Comparison of ENCODE assay signal across 10 mouse cellular contexts in genomic region chr3:87886416-87886815, GRCm38 (mm10). TPM values are rescaled to one million over a fixed set of nuclear protein-coding genes. Genes with fewer than 3 reads are reported as not detected.
DNase-seq lines count a peak whose midpoint lies in the region; ATAC-seq and TF ChIP-seq lines count a peak whose summit lies in the region.
"Had no signal": no experiment of that assay in that cellular context is flagged by ENCODE, and none has a peak within 500 bp of the region (broad histone marks: within the 10 kb centered on the region; RNA-seq: fewer than 3 reads in every experiment).

No protein-coding gene starts in this region.

- DNase-seq in kidney, postnatal 14 days = peak; percentile 10
- no peak for DNase-seq in kidney, postnatal 36 days
- no peak for DNase-seq in midbrain, postnatal 0 days (ENCODE audit: low spot score)
- DNase-seq in urinary bladder, postnatal 10 days (ENCODE audit: low spot score) = no peak
- DNase-seq in urinary bladder, postnatal 25 days (ENCODE audit: low spot score) = no peak
- DNase-seq: adrenal gland, postnatal 36 days had no signal

- no peaks in the 10 kb centered on the region for H3K27me3 ChIP-seq in embryonic facial prominence, embryonic 13.5 days
- H3K27me3 ChIP-seq in hindbrain, embryonic 16.5 days (replicated peaks; ENCODE audit: control insufficient read depth, insufficient read depth, low read length) = no peaks in the 10 kb centered on the region
- no peaks in the 10 kb centered on the region for H3K27me3 ChIP-seq in midbrain, postnatal 0 days (ENCODE audit: insufficient read depth, low read length)

- no peak for TF ChIP-seq CTCF in midbrain, postnatal 0 days (IDR thresholded peaks at IDR 0.05)

- 0 out of 2 replicates have a peak, but pooled peaks cover under 1% of the 10 kb centered on the region for H3K36me3 ChIP-seq in embryonic facial prominence, embryonic 13.5 days
- no peaks in the 10 kb centered on the region for H3K36me3 ChIP-seq in hindbrain, embryonic 16.5 days (ENCODE audit: control insufficient read depth, insufficient read depth, low read length)
- no peaks in the 10 kb centered on the region for H3K36me3 ChIP-seq in midbrain, postnatal 0 days (ENCODE audit: insufficient read depth, low read length)

- H3K9ac ChIP-seq in embryonic facial prominence, embryonic 13.5 days = no peak overlapping the region
- no peak overlapping the region for H3K9ac ChIP-seq in hindbrain, embryonic 16.5 days (ENCODE audit: low read depth, low read length)
- no peak overlapping the region for H3K9ac ChIP-seq in midbrain, postnatal 0 days (replicated peaks; ENCODE audit: low read length, poor library complexity, severe bottlenecking)

- ATAC-seq in embryonic facial prominence, embryonic 13.5 days (ENCODE audit: insufficient number of reproducible peaks, insufficient read depth, low FRiP score, low TSS enrichment, low read depth) = no peak
- no peak for ATAC-seq in hindbrain, embryonic 16.5 days
- ATAC-seq in midbrain, postnatal 0 days (ENCODE audit: low FRiP score) = no peak
- no peak for ATAC-seq in megakaryocyte-erythroid progenitor cell, adult 5-6 weeks (replicated peaks; ENCODE audit: low FRiP score, low TSS enrichment, poor library complexity, severe bottlenecking)

- peak overlapping the region; percentile 99 for H3K4me3 ChIP-seq in embryonic facial prominence, embryonic 13.5 days
- peak overlapping the region; percentile 53; the same call in 1 of the 2 replicates for H3K4me3 ChIP-seq in hindbrain, embryonic 16.5 days (ENCODE audit: low read length)
- no peak overlapping the region for H3K4me3 ChIP-seq in midbrain, postnatal 0 days (ENCODE audit: low read depth, low read length)

- peak overlapping the region; percentile 58 for H3K4me2 ChIP-seq in embryonic facial prominence, embryonic 13.5 days
- H3K4me2 ChIP-seq in hindbrain, embryonic 16.5 days (ENCODE audit: low read length) = peak overlapping the region; percentile 65
- H3K4me2 ChIP-seq in midbrain, postnatal 0 days (ENCODE audit: low read depth, low read length, poor library complexity, severe bottlenecking) = 0 out of 2 replicates have a peak overlapping the region, but pooled peaks have one; percentile 48

- H3K27ac ChIP-seq in embryonic facial prominence, embryonic 13.5 days = no peak overlapping the region
- H3K27ac ChIP-seq in hindbrain, embryonic 16.5 days (ENCODE audit: low read depth, low read length) = no peak overlapping the region
- no peak overlapping the region for H3K27ac ChIP-seq in midbrain, postnatal 0 days (ENCODE audit: low read depth, low read length)

- 87% methylated on average over 6 of the region's 6 CpGs for WGBS in embryonic facial prominence, embryonic 13.5 days
- WGBS in hindbrain, embryonic 16.5 days = 86% methylated on average over 6 of the region's 6 CpGs
- WGBS in midbrain, postnatal 0 days = 89% methylated on average over 6 of the region's 6 CpGs

- H3K9me3 ChIP-seq in embryonic facial prominence, embryonic 13.5 days = no peaks in the 10 kb centered on the region
- H3K9me3 ChIP-seq in hindbrain, embryonic 16.5 days (ENCODE audit: control insufficient read depth, low read length) = no peaks in the 10 kb centered on the region
- H3K9me3 ChIP-seq in midbrain, postnatal 0 days (ENCODE audit: low read length) = no peaks in the 10 kb centered on the region

- H3K4me1 ChIP-seq in embryonic facial prominence, embryonic 13.5 days = peaks cover 22% of the 10 kb centered on the region
- H3K4me1 ChIP-seq in hindbrain, embryonic 16.5 days (ENCODE audit: control insufficient read depth, insufficient read depth, low read depth, low read length) = peaks cover 18% of the 10 kb centered on the region
- H3K4me1 ChIP-seq in midbrain, postnatal 0 days (ENCODE audit: insufficient read depth, low read length) = peaks cover 13% of the 10 kb centered on the region

RNA-seq across cellular contexts. Expression of gene Prcc, which starts 1.0 kb away (rescaled TPM):
- 14.4 and 17.7 TPM in 2 replicates for polyA plus RNA-seq in embryonic facial prominence, embryonic 13.5 days (2015; fragmentation: Nextera tagmentation; extraction: Ambion mirVana)
- 13.9 and 15.9 TPM in 2 replicates for polyA plus RNA-seq in hindbrain, embryonic 16.5 days (2015; fragmentation: Nextera tagmentation; extraction: Ambion mirVana)
- total RNA-seq in midbrain, postnatal 0 days (2014; rRNA removed) = 92.6 and 94.8 TPM in 2 replicates
- 21.1 and 24.3 TPM in 2 replicates for polyA plus RNA-seq in midbrain, postnatal 0 days (2015; fragmentation: Nextera tagmentation; extraction: Ambion mirVana)
- 39.9 and 52.2 TPM in 2 replicates for total RNA-seq in megakaryocyte-erythroid progenitor cell, adult 5-6 weeks (2014; fragmentation: Nextera tagmentation)
- 30.1 and 48.5 TPM in 2 replicates for total RNA-seq in megakaryocyte-erythroid progenitor cell, adult 5-6 weeks (2017)

RNA-seq across cellular contexts. Expression of gene Hdgf, which starts 19.7 kb away (rescaled TPM):
- polyA plus RNA-seq in embryonic facial prominence, embryonic 13.5 days (2015; fragmentation: Nextera tagmentation; extraction: Ambion mirVana) = 180 and 260 TPM in 2 replicates
- polyA plus RNA-seq in hindbrain, embryonic 16.5 days (2015; fragmentation: Nextera tagmentation; extraction: Ambion mirVana) = 79.7 and 110 TPM in 2 replicates
- 86.5 and 89.7 TPM in 2 replicates for total RNA-seq in midbrain, postnatal 0 days (2014; rRNA removed)
- polyA plus RNA-seq in midbrain, postnatal 0 days (2015; fragmentation: Nextera tagmentation; extraction: Ambion mirVana) = 135 and 139 TPM in 2 replicates
- total RNA-seq in megakaryocyte-erythroid progenitor cell, adult 5-6 weeks (2014; fragmentation: Nextera tagmentation) = 676 and 813 TPM in 2 replicates
- 908 and 1,020 TPM in 2 replicates for total RNA-seq in megakaryocyte-erythroid progenitor cell, adult 5-6 weeks (2017)

RNA-seq across cellular contexts. Expression of gene Mrpl24, which starts 32.9 kb away (rescaled TPM):
- polyA plus RNA-seq in embryonic facial prominence, embryonic 13.5 days (2015; fragmentation: Nextera tagmentation; extraction: Ambion mirVana) = 80.1 and 84.0 TPM in 2 replicates
- polyA plus RNA-seq in hindbrain, embryonic 16.5 days (2015; fragmentation: Nextera tagmentation; extraction: Ambion mirVana) = 48.3 and 49.1 TPM in 2 replicates
- 41.3 and 41.7 TPM in 2 replicates for total RNA-seq in midbrain, postnatal 0 days (2014; rRNA removed)
- polyA plus RNA-seq in midbrain, postnatal 0 days (2015; fragmentation: Nextera tagmentation; extraction: Ambion mirVana) = 37.2 and 39.7 TPM in 2 replicates
- 147 and 201 TPM in 2 replicates for total RNA-seq in megakaryocyte-erythroid progenitor cell, adult 5-6 weeks (2014; fragmentation: Nextera tagmentation)
- 116 and 118 TPM in 2 replicates for total RNA-seq in megakaryocyte-erythroid progenitor cell, adult 5-6 weeks (2017)

RNA-seq across cellular contexts. Expression of gene Sh2d2a, which starts 39.9 kb away (rescaled TPM):
- polyA plus RNA-seq in embryonic facial prominence, embryonic 13.5 days (2015; fragmentation: Nextera tagmentation; extraction: Ambion mirVana) = not detected in 2 replicates
- polyA plus RNA-seq in hindbrain, embryonic 16.5 days (2015; fragmentation: Nextera tagmentation; extraction: Ambion mirVana) = not detected in 2 replicates
- not detected in 2 replicates for total RNA-seq in midbrain, postnatal 0 days (2014; rRNA removed)
- not detected in 2 replicates for polyA plus RNA-seq in midbrain, postnatal 0 days (2015; fragmentation: Nextera tagmentation; extraction: Ambion mirVana)
- 0.74 and 2.2 TPM in 2 replicates for total RNA-seq in megakaryocyte-erythroid progenitor cell, adult 5-6 weeks (2014; fragmentation: Nextera tagmentation)
- 5.2 TPM in 1 of 2 replicates, not detected in the other for total RNA-seq in megakaryocyte-erythroid progenitor cell, adult 5-6 weeks (2017)
- total RNA-seq: layer of hippocampus, adult 8-10 months had no signal

RNA-seq across cellular contexts. Expression of gene Isg20l2, which starts 43.7 kb away (rescaled TPM):
- polyA plus RNA-seq in embryonic facial prominence, embryonic 13.5 days (2015; fragmentation: Nextera tagmentation; extraction: Ambion mirVana) = 69.0 and 74.3 TPM in 2 replicates
- 22.7 and 28.9 TPM in 2 replicates for polyA plus RNA-seq in hindbrain, embryonic 16.5 days (2015; fragmentation: Nextera tagmentation; extraction: Ambion mirVana)
- total RNA-seq in midbrain, postnatal 0 days (2014; rRNA removed) = 20.5 and 21.0 TPM in 2 replicates
- polyA plus RNA-seq in midbrain, postnatal 0 days (2015; fragmentation: Nextera tagmentation; extraction: Ambion mirVana) = 13.6 and 14.7 TPM in 2 replicates
- total RNA-seq in megakaryocyte-erythroid progenitor cell, adult 5-6 weeks (2014; fragmentation: Nextera tagmentation) = 65.1 and 78.0 TPM in 2 replicates
- total RNA-seq in megakaryocyte-erythroid progenitor cell, adult 5-6 weeks (2017) = 60.4 and 61.7 TPM in 2 replicates
